Mouse (Mus musculus): Measurements from ENCODE around the gene Sptbn1. TPM values are rescaled to one million over a fixed set of nuclear protein-coding genes. Genes with fewer than 3 reads are reported as not detected.

Gene Sptbn1
- polyA plus RNA-seq, 1 experiment: 53.4 TPM

- Histone ChIP-seq H3K4me3 (replicated peaks; ENCODE audit: control insufficient read depth, low read depth, low read length) (no peak overlapping the region), H3K27ac (ENCODE audit: control insufficient read depth, insufficient read depth, low read depth, low read length, poor library complexity) (no peak overlapping the region), H3K4me1 (ENCODE audit: control insufficient read depth, insufficient read depth, low read length) (peaks cover 8% of the 10 kb centered on the region)
- WGBS: 67% methylated on average over 5 of the region's 5 CpGs
- TF ChIP-seq POLR2A (IDR thresholded peaks at IDR 0.05; ENCODE audit: borderline replicate concordance, control insufficient read depth, low read depth, low read length) (no peak), CTCF (IDR thresholded peaks at IDR 0.05; ENCODE audit: control insufficient read depth, insufficient read depth, low read length) (no peak)
Observed at GRCm38 (mm10) chr11:30164515-30165214, 103.3 kb downstream of the Sptbn1 start.

DNA sequence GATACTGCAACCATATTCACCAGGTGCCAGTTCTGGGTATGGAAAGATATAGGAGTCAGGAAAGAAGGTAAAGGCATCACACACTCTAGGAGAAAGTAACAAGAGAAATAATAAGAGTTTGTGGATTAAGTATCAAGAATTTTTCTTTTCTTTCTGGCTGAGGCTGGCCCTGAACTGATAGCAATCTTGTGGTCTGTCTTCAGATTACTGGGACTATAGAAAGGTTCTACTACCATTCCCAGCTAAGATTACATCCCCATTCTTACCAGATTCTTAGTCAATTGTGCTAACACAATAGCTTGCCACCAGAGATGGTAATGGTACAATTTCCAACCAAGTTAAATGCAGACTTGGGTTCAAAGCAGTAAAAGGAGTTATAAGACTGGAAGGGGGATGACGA lies 104.1 kb downstream of the Sptbn1 start:
- no peak for TF ChIP-seq CTCF (IDR thresholded peaks at IDR 0.05; ENCODE audit: control insufficient read depth, insufficient read depth, low read length)
- TF ChIP-seq POLR2A (IDR thresholded peaks at IDR 0.05; ENCODE audit: borderline replicate concordance, control insufficient read depth, low read depth, low read length): no peak
- H3K4me3 ChIP-seq (replicated peaks; ENCODE audit: control insufficient read depth, low read depth, low read length): no peak overlapping the region
- 76% methylated on average over 1 of the region's 1 CpGs for WGBS
- H3K4me1 ChIP-seq (ENCODE audit: control insufficient read depth, insufficient read depth, low read length): peaks cover 8% of the 10 kb centered on the region
- no peak overlapping the region for H3K27ac ChIP-seq (ENCODE audit: control insufficient read depth, insufficient read depth, low read depth, low read length, poor library complexity)

DNA sequence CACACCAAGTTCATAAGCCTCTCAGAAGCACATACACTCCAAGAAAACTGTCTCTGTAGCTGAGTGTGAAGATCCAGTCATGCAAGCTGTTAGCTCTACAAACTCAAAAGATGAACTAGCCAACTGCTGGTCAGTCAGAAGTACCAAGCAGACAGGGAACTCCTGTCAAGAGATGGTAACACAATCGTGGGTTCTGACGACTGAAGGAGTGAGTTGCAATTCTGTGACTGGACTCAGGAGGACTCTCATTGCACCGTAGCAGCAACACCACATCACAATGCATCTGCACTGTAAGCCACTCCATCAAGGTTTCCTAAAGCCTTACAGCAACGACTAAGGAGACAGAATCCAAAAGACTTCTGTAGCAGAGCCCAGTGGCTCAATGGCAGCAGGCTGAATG lies 104.9 kb downstream of the Sptbn1 start:
- Histone ChIP-seq H3K4me3 (replicated peaks; ENCODE audit: control insufficient read depth, low read depth, low read length) (no peak overlapping the region), H3K27ac (ENCODE audit: control insufficient read depth, insufficient read depth, low read depth, low read length, poor library complexity) (no peak overlapping the region), H3K4me1 (ENCODE audit: control insufficient read depth, insufficient read depth, low read length) (peaks cover 8% of the 10 kb centered on the region)
- TF ChIP-seq POLR2A (IDR thresholded peaks at IDR 0.05; ENCODE audit: borderline replicate concordance, control insufficient read depth, low read depth, low read length): no peak
- no peak for TF ChIP-seq CTCF (IDR thresholded peaks at IDR 0.05; ENCODE audit: control insufficient read depth, insufficient read depth, low read length)
- WGBS: 25% methylated on average over 4 of the region's 4 CpGs

DNA sequence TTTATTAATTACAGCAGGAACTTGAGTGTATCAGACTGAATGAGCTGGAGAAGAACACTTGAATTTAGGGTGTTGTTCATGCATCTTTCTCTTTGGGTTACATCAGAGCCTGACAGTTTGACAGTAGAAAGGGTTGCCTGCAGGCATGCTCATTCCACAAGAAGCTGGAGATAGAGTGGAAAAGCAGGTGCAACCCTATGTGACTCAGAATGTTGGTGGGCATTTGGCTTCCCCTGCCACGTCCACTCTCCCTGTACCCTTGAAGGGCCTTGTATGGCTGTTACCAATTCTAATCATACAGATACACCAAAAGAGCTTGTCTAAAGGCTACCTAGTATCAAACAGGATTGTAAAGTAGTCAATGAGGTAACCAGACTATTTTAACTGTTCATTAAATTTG lies 106.2 kb downstream of the Sptbn1 start:
- Histone ChIP-seq H3K27ac (ENCODE audit: control insufficient read depth, insufficient read depth, low read depth, low read length, poor library complexity) (no peak overlapping the region), H3K4me3 (replicated peaks; ENCODE audit: control insufficient read depth, low read depth, low read length) (no peak overlapping the region), H3K4me1 (ENCODE audit: control insufficient read depth, insufficient read depth, low read length) (peaks cover 5% of the 10 kb centered on the region)
- TF ChIP-seq CTCF (IDR thresholded peaks at IDR 0.05; ENCODE audit: control insufficient read depth, insufficient read depth, low read length) (no peak), POLR2A (IDR thresholded peaks at IDR 0.05; ENCODE audit: borderline replicate concordance, control insufficient read depth, low read depth, low read length) (no peak)
- 84% methylated on average over 1 of the region's 1 CpGs for WGBS

GRCm38 (mm10) chr11:30161173-30161650 lies 106.8 kb downstream of the Sptbn1 start:
- WGBS: 69% methylated on average over 6 of the region's 6 CpGs
- no peak overlapping the region for H3K27ac ChIP-seq (ENCODE audit: control insufficient read depth, insufficient read depth, low read depth, low read length, poor library complexity)
- H3K4me1 ChIP-seq (ENCODE audit: control insufficient read depth, insufficient read depth, low read length): peaks cover 4% of the 10 kb centered on the region
- no peak overlapping the region for H3K4me3 ChIP-seq (replicated peaks; ENCODE audit: control insufficient read depth, low read depth, low read length)
- no peak for TF ChIP-seq CTCF (IDR thresholded peaks at IDR 0.05; ENCODE audit: control insufficient read depth, insufficient read depth, low read length)

GRCm38 (mm10) chr11:30160625-30161172 lies 107.3 kb downstream of the Sptbn1 start:
- TF ChIP-seq CTCF (IDR thresholded peaks at IDR 0.05; ENCODE audit: control insufficient read depth, insufficient read depth, low read length) (no peak), POLR2A (IDR thresholded peaks at IDR 0.05; ENCODE audit: borderline replicate concordance, control insufficient read depth, low read depth, low read length) (no peak)
- 65% methylated on average over 4 of the region's 4 CpGs for WGBS
- Histone ChIP-seq H3K4me1 (ENCODE audit: control insufficient read depth, insufficient read depth, low read length) (peaks cover 4% of the 10 kb centered on the region), H3K27ac (ENCODE audit: control insufficient read depth, insufficient read depth, low read depth, low read length, poor library complexity) (no peak overlapping the region), H3K4me3 (replicated peaks; ENCODE audit: control insufficient read depth, low read depth, low read length) (no peak overlapping the region)

DNA sequence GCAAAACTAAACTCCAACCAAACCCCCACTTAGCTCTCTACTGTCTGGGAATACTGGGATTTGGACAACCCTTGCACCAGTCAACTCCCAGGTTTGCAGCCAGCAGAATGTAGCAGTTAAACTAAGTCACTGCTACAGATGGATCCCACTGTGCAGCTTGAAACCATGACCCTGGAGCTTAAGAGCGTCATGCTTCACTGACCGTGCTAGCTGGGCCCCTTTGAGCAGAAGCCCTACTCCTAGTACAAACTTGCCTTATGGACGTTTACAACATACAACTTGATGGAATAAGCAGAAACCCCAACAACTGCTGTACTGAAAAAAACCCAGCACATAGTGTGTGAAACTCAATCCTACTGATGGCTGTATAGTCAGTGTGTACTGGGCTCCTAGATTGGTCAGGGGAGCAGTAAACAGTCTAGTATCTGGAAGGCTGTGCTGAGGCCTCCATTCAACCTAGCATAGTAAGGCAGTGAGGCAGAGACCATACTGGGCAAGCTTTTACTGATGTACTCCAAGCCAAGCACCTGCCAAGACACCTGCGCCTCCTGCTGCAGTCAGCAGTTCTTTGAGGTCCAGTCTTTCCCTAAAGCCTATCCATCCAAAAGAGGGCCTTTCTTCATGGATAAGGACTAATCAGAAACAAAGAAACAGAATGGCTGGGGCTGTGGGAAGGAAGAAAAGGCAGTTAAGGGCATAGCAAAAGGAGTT lies 108.3 kb downstream of the Sptbn1 start:
- Histone ChIP-seq H3K4me1 (ENCODE audit: control insufficient read depth, insufficient read depth, low read length) (peaks cover 2% of the 10 kb centered on the region), H3K4me3 (replicated peaks; ENCODE audit: control insufficient read depth, low read depth, low read length) (no peak overlapping the region), H3K27ac (ENCODE audit: control insufficient read depth, insufficient read depth, low read depth, low read length, poor library complexity) (no peak overlapping the region)
- WGBS: 83% methylated on average over 4 of the region's 4 CpGs
- TF ChIP-seq POLR2A (IDR thresholded peaks at IDR 0.05; ENCODE audit: borderline replicate concordance, control insufficient read depth, low read depth, low read length): no peak
- no peak for TF ChIP-seq CTCF (IDR thresholded peaks at IDR 0.05; ENCODE audit: control insufficient read depth, insufficient read depth, low read length)

DNA sequence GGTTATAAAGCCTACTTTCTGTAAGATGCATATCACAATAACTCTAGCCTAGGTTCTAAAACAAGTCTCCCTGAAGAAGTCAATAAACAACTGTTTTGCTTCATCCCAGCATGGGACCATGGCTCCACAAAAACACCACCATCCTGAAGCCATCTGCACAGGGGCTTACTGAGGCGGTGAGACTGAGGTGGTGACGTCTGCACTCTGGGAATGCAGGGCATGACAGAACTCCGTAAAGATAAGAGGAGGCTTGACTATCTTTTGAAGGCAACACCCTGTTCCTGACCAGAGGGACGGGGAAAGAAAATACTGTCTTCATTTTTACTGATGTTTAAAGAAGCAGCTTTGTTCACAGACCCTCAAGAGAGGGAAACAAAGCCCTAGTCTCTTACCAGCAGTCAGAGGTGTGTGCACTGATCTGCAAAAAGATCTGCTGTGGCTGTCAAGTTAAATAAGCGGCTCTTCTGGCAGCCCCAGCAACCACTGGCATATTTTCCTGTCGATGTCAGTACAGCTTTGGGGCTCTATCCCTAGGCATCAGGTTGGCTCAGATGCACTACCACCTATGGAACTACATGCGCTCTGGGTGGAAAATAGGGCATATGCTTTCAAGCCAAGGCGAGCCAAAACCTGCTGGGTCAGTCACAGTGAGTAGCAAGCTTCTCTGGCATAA lies 109.8 kb downstream of the Sptbn1 start:
- TF ChIP-seq CTCF (IDR thresholded peaks at IDR 0.05; ENCODE audit: control insufficient read depth, insufficient read depth, low read length) (no peak), POLR2A (IDR thresholded peaks at IDR 0.05; ENCODE audit: borderline replicate concordance, control insufficient read depth, low read depth, low read length) (no peak)
- Histone ChIP-seq H3K27ac (ENCODE audit: control insufficient read depth, insufficient read depth, low read depth, low read length, poor library complexity) (no peak overlapping the region), H3K4me3 (replicated peaks; ENCODE audit: control insufficient read depth, low read depth, low read length) (no peak overlapping the region), H3K4me1 (ENCODE audit: control insufficient read depth, insufficient read depth, low read length) (peaks cover 2% of the 10 kb centered on the region)
- WGBS: 72% methylated on average over 8 of the region's 8 CpGs

All from bone marrow, adult 2 months (tissue).